18 mouse cellular contexts compared by ENCODE assay signal in genomic region chr5:106089332-106089731, GRCm38 (mm10).
DNase-seq lines count a peak whose midpoint lies in the region; ATAC-seq and TF ChIP-seq lines count a peak whose summit lies in the region.
"Had no signal": no experiment of that assay in that cellular context is flagged by ENCODE, and none has a peak within 500 bp of the region (broad histone marks: within the 10 kb centered on the region; RNA-seq: fewer than 3 reads in every experiment).

No protein-coding gene starts in this region.

- WGBS in forebrain, embryonic 15.5 days: 55% methylated on average over 7 of the region's 7 CpGs
- WGBS in forebrain, embryonic 11.5 days: 80% methylated on average over 7 of the region's 7 CpGs
- WGBS in forebrain, embryonic 16.5 days: 55% methylated on average over 7 of the region's 7 CpGs

- intact Hi-C loops in left cerebral cortex, postnatal 4 days (cut with DNase I): no loop called here
- intact Hi-C loops in left cerebral cortex, adult 2 months (cut with DNase I): no loop called here

- H3K4me1 ChIP-seq in forebrain, embryonic 15.5 days: peaks cover 11% of the 10 kb centered on the region
- H3K4me1 ChIP-seq in forebrain, embryonic 11.5 days (replicated peaks; ENCODE audit: control insufficient read depth, insufficient read depth, low read length): no peaks in the 10 kb centered on the region
- H3K4me1 ChIP-seq in forebrain, embryonic 16.5 days (replicated peaks; ENCODE audit: control insufficient read depth, insufficient read depth, low read length): peaks cover 9% of the 10 kb centered on the region; the same call in 1 of the 2 replicates
- H3K4me1 ChIP-seq: embryonic facial prominence, embryonic 13.5 days had no signal

- peak; percentile 84 for ATAC-seq in forebrain, embryonic 15.5 days (replicated peaks)
- ATAC-seq in forebrain, embryonic 11.5 days (replicated peaks; ENCODE audit: low FRiP score): no peak
- peak; percentile 84 for ATAC-seq in forebrain, embryonic 16.5 days
- ATAC-seq: hindbrain, embryonic 16.5 days; liver, postnatal 0 days had no signal

- no peaks in the 10 kb centered on the region for H3K9me3 ChIP-seq in forebrain, embryonic 15.5 days
- H3K9me3 ChIP-seq in forebrain, embryonic 11.5 days (ENCODE audit: control insufficient read depth, low read length): no peaks in the 10 kb centered on the region; the same call in 1 of the 2 replicates
- no peaks in the 10 kb centered on the region for H3K9me3 ChIP-seq in forebrain, embryonic 16.5 days (ENCODE audit: control insufficient read depth, low read length)
- H3K9me3 ChIP-seq: heart, embryonic 13.5 days had no signal

- DNase-seq in forebrain, embryonic 11.5 days (ENCODE audit: low spot score): no peak
- peak; percentile 33 for DNase-seq in left cerebral cortex, postnatal 4 days
- no peak for DNase-seq in left cerebral cortex, adult 2 months (ENCODE audit: extremely low spot score in 1 of 2, low spot score in 2 of 2)
- peak; percentile 85 for DNase-seq in cerebellum, adult 11-12 months
- no peak for DNase-seq in adrenal gland, postnatal 14 days
- DNase-seq in urinary bladder, adult 18-20 months (ENCODE audit: low spot score in 2 of 2): no peak
- DNase-seq: adrenal gland, postnatal 10 days; kidney, adult 2 months; kidney, postnatal 4 days; liver, postnatal 0 days; lung, postnatal 4 days; midbrain, embryonic 14.5 days had no signal

- no peak for TF ChIP-seq CTCF in left cerebral cortex, adult 2 months (IDR thresholded peaks at IDR 0.05)

- H3K9ac ChIP-seq in forebrain, embryonic 15.5 days (replicated peaks): no peak overlapping the region
- no peak overlapping the region for H3K9ac ChIP-seq in forebrain, embryonic 11.5 days (ENCODE audit: low read length)
- H3K9ac ChIP-seq in forebrain, embryonic 16.5 days (replicated peaks; ENCODE audit: low read depth, low read length): no peak overlapping the region
- H3K9ac ChIP-seq: embryonic facial prominence, embryonic 13.5 days; heart, embryonic 13.5 days; liver, postnatal 0 days had no signal

- H3K27me3 ChIP-seq in forebrain, embryonic 15.5 days: no peaks in the 10 kb centered on the region
- H3K27me3 ChIP-seq in forebrain, embryonic 11.5 days (ENCODE audit: control insufficient read depth, insufficient read depth, low read length): no peaks in the 10 kb centered on the region
- H3K27me3 ChIP-seq in forebrain, embryonic 16.5 days (replicated peaks; ENCODE audit: control insufficient read depth, insufficient read depth, low read length): no peaks in the 10 kb centered on the region
- H3K27me3 ChIP-seq: embryonic facial prominence, embryonic 13.5 days; heart, embryonic 13.5 days had no signal

- H3K4me2 ChIP-seq in forebrain, embryonic 15.5 days (replicated peaks): no peak overlapping the region
- H3K4me2 ChIP-seq in forebrain, embryonic 11.5 days (ENCODE audit: low read depth, low read length, severe bottlenecking): no peak overlapping the region
- no peak overlapping the region for H3K4me2 ChIP-seq in forebrain, embryonic 16.5 days (ENCODE audit: low read length)
- H3K4me2 ChIP-seq: embryonic facial prominence, embryonic 13.5 days; heart, embryonic 13.5 days had no signal

- no peaks in the 10 kb centered on the region for H3K36me3 ChIP-seq in forebrain, embryonic 15.5 days
- H3K36me3 ChIP-seq in forebrain, embryonic 11.5 days (ENCODE audit: control insufficient read depth, insufficient read depth, low read length): no peaks in the 10 kb centered on the region
- H3K36me3 ChIP-seq in forebrain, embryonic 16.5 days (ENCODE audit: control insufficient read depth, insufficient read depth): no peaks in the 10 kb centered on the region
- H3K36me3 ChIP-seq: embryonic facial prominence, embryonic 13.5 days; heart, embryonic 13.5 days had no signal

- no peak overlapping the region for H3K4me3 ChIP-seq in forebrain, embryonic 15.5 days
- no peak overlapping the region for H3K4me3 ChIP-seq in forebrain, embryonic 11.5 days (ENCODE audit: low read depth, low read length)
- no peak overlapping the region for H3K4me3 ChIP-seq in left cerebral cortex, adult 2 months
- H3K4me3 ChIP-seq in forebrain, embryonic 16.5 days (replicated peaks; ENCODE audit: low read length): no peak overlapping the region
- H3K4me3 ChIP-seq: embryonic facial prominence, embryonic 13.5 days; heart, embryonic 13.5 days had no signal

- H3K27ac ChIP-seq in forebrain, embryonic 15.5 days (replicated peaks): peak overlapping the region; percentile 53; the same call in 1 of the 2 replicates
- H3K27ac ChIP-seq in forebrain, embryonic 11.5 days (ENCODE audit: low read depth, low read length): no peak overlapping the region
- no peak overlapping the region for H3K27ac ChIP-seq in left cerebral cortex, adult 2 months
- no peak overlapping the region for H3K27ac ChIP-seq in forebrain, embryonic 16.5 days (ENCODE audit: low read length)
- H3K27ac ChIP-seq: embryonic facial prominence, embryonic 13.5 days; heart, embryonic 13.5 days; stomach, postnatal 0 days had no signal

Comparison
In these comparisons a context has a peak if more than half of its experiments do, and no peak if none do; other contexts are left out.
1. DNase-seq: peak in left cerebral cortex, postnatal 4 days (single experiment) and cerebellum, adult 11-12 months (single experiment); none in forebrain, embryonic 11.5 days (single experiment), left cerebral cortex, adult 2 months (0 of 2), adrenal gland, postnatal 14 days (single experiment) and urinary bladder, adult 18-20 months (0 of 2).